Mouse (Mus musculus): Measurements from ENCODE around the gene Hspb7. TPM values are rescaled to one million over a fixed set of nuclear protein-coding genes. Genes with fewer than 3 reads are reported as not detected.

Gene Hspb7
- polyA plus RNA-seq, 1 experiment from 2014 or later, result not detected

- DNase-seq (ENCODE audit: low spot score) (peak; percentile 38), ATAC-seq (ENCODE audit: low FRiP score) (no peak)
- H3K36me3 ChIP-seq (ENCODE audit: control insufficient read depth, insufficient read depth, low read length), result no peaks in the 10 kb centered on the region
- no peaks in the 10 kb centered on the region for H3K4me1 ChIP-seq (replicated peaks; ENCODE audit: control insufficient read depth, insufficient read depth, low read length)
- no peak overlapping the region for H3K9ac ChIP-seq (ENCODE audit: low read depth, low read length)
- no peak overlapping the region for H3K4me2 ChIP-seq (replicated peaks; ENCODE audit: low read depth, low read length)
- no peaks in the 10 kb centered on the region for H3K9me3 ChIP-seq (ENCODE audit: control insufficient read depth, low read length)
- no peak overlapping the region for H3K27ac ChIP-seq (ENCODE audit: low read depth, low read length)
- 47% methylated on average over 14 of the region's 14 CpGs for WGBS
- H3K27me3 ChIP-seq (ENCODE audit: control insufficient read depth, insufficient read depth, low read length), result 0 out of 2 replicates have a peak, but pooled peaks cover 2% of the 10 kb centered on the region
- no peak overlapping the region for H3K4me3 ChIP-seq (ENCODE audit: low read depth, low read length)
These were observed 13.9 kb upstream of the Hspb7 start for GRCm38 (mm10) chr4:141406516-141407299.

GRCm38 (mm10) chr4:141408577-141408976 lies 12.0 kb upstream of the Hspb7 start:
- Histone ChIP-seq H3K4me2 (replicated peaks; ENCODE audit: low read depth, low read length) (no peak overlapping the region), H3K9me3 (ENCODE audit: control insufficient read depth, low read length) (no peaks in the 10 kb centered on the region), H3K4me3 (ENCODE audit: low read depth, low read length) (no peak overlapping the region), H3K27ac (ENCODE audit: low read depth, low read length) (no peak overlapping the region), H3K27me3 (ENCODE audit: control insufficient read depth, insufficient read depth, low read length) (0 out of 2 replicates have a peak, but pooled peaks cover 2% of the 10 kb centered on the region), H3K4me1 (replicated peaks; ENCODE audit: control insufficient read depth, insufficient read depth, low read length) (no peaks in the 10 kb centered on the region), H3K9ac (ENCODE audit: low read depth, low read length) (no peak overlapping the region), H3K36me3 (ENCODE audit: control insufficient read depth, insufficient read depth, low read length) (no peaks in the 10 kb centered on the region)
- ATAC-seq (ENCODE audit: low FRiP score), result no peak
- WGBS, result 89% methylated on average over 3 of the region's 3 CpGs
- DNase-seq (ENCODE audit: low spot score), result no peak

- Histone ChIP-seq H3K9ac (ENCODE audit: low read depth, low read length) (no peak overlapping the region), H3K36me3 (ENCODE audit: control insufficient read depth, insufficient read depth, low read length) (no peaks in the 10 kb centered on the region), H3K27ac (ENCODE audit: low read depth, low read length) (no peak overlapping the region), H3K9me3 (ENCODE audit: control insufficient read depth, low read length) (no peaks in the 10 kb centered on the region), H3K27me3 (ENCODE audit: control insufficient read depth, insufficient read depth, low read length) (0 out of 2 replicates have a peak, but pooled peaks cover 2% of the 10 kb centered on the region), H3K4me1 (replicated peaks; ENCODE audit: control insufficient read depth, insufficient read depth, low read length) (no peaks in the 10 kb centered on the region), H3K4me2 (replicated peaks; ENCODE audit: low read depth, low read length) (no peak overlapping the region), H3K4me3 (ENCODE audit: low read depth, low read length) (no peak overlapping the region)
- ATAC-seq (ENCODE audit: low FRiP score) (no peak), DNase-seq (ENCODE audit: low spot score) (no peak)
- WGBS, result 18% methylated on average over 22 of the region's 22 CpGs
These were observed 9.1 kb upstream of the Hspb7 start for GRCm38 (mm10) chr4:141411430-141411992.

- no peak for ATAC-seq (ENCODE audit: low FRiP score)
- 63% methylated on average over 7 of the region's 7 CpGs for WGBS
- H3K4me3 ChIP-seq (ENCODE audit: low read depth, low read length), result no peak within 1 kb of the TSS
These were observed 4.7 kb upstream of the Hspb7 start, which contains the start of gene Clcnkb for GRCm38 (mm10) chr4:141415924-141416323. Gene Clcnkb, minus strand, starts transcription at chr4:141416014.

GRCm38 (mm10) chr4:141419398-141420191 lies 984 bp upstream of the Hspb7 start:
- H3K4me1 ChIP-seq (replicated peaks; ENCODE audit: control insufficient read depth, insufficient read depth, low read length), result no peaks in the 10 kb centered on the region
- no peak overlapping the region for H3K9ac ChIP-seq (ENCODE audit: low read depth, low read length)
- H3K4me2 ChIP-seq (replicated peaks; ENCODE audit: low read depth, low read length), result no peak overlapping the region
- no peak overlapping the region for H3K4me3 ChIP-seq (ENCODE audit: low read depth, low read length)
- H3K9me3 ChIP-seq (ENCODE audit: control insufficient read depth, low read length), result no peaks in the 10 kb centered on the region
- ATAC-seq (ENCODE audit: low FRiP score), result no peak
- no peaks in the 10 kb centered on the region for H3K27me3 ChIP-seq (ENCODE audit: control insufficient read depth, insufficient read depth, low read length)
- WGBS, result 70% methylated on average over 27 of the region's 27 CpGs
- no peaks in the 10 kb centered on the region for H3K36me3 ChIP-seq (ENCODE audit: control insufficient read depth, insufficient read depth, low read length)
- H3K27ac ChIP-seq (ENCODE audit: low read depth, low read length), result no peak overlapping the region
- DNase-seq (ENCODE audit: low spot score), result no peak

More at GRCm38 (mm10) chr4:141415924-141416323, 4.7 kb upstream of the Hspb7 start, which contains the start of gene Clcnkb:
- H3K27ac ChIP-seq (ENCODE audit: low read depth, low read length), result no peak within 1 kb of the TSS
- H3K4me2 ChIP-seq (replicated peaks; ENCODE audit: low read depth, low read length), result no peak within 1 kb of the TSS
- H3K9ac ChIP-seq (ENCODE audit: low read depth, low read length), result no peak within 1 kb of the TSS
- no peak for DNase-seq (ENCODE audit: low spot score)
- H3K36me3 ChIP-seq (ENCODE audit: control insufficient read depth, insufficient read depth, low read length), result no peaks in the 10 kb centered on the region
- no peaks in the 10 kb centered on the region for H3K27me3 ChIP-seq (ENCODE audit: control insufficient read depth, insufficient read depth, low read length)
- H3K4me1 ChIP-seq (replicated peaks; ENCODE audit: control insufficient read depth, insufficient read depth, low read length), result no peaks in the 10 kb centered on the region
- no peaks in the 10 kb centered on the region for H3K9me3 ChIP-seq (ENCODE audit: control insufficient read depth, low read length)

- ATAC-seq (ENCODE audit: low FRiP score) (no peak), DNase-seq (ENCODE audit: low spot score) (no peak)
- 57% methylated on average over 9 of the region's 9 CpGs for WGBS
- H3K4me3 ChIP-seq (ENCODE audit: low read depth, low read length), result no peak overlapping the region
- no peak overlapping the region for H3K4me2 ChIP-seq (replicated peaks; ENCODE audit: low read depth, low read length)
- H3K27ac ChIP-seq (ENCODE audit: low read depth, low read length), result no peak overlapping the region
- H3K27me3 ChIP-seq (ENCODE audit: control insufficient read depth, insufficient read depth, low read length), result no peaks in the 10 kb centered on the region
- H3K9ac ChIP-seq (ENCODE audit: low read depth, low read length), result no peak overlapping the region
- H3K4me1 ChIP-seq (replicated peaks; ENCODE audit: control insufficient read depth, insufficient read depth, low read length), result peaks cover 4% of the 10 kb centered on the region; the same call in 1 of the 2 replicates
- H3K36me3 ChIP-seq (ENCODE audit: control insufficient read depth, insufficient read depth, low read length), result no peaks in the 10 kb centered on the region
- H3K9me3 ChIP-seq (ENCODE audit: control insufficient read depth, low read length), result no peaks in the 10 kb centered on the region
These were observed 307 bp downstream of the Hspb7 start for GRCm38 (mm10) chr4:141420886-141421285.

- H3K4me3 ChIP-seq (ENCODE audit: low read depth, low read length), result no peak overlapping the region
- H3K9me3 ChIP-seq (ENCODE audit: control insufficient read depth, low read length), result no peaks in the 10 kb centered on the region
- no peak overlapping the region for H3K27ac ChIP-seq (ENCODE audit: low read depth, low read length)
- no peaks in the 10 kb centered on the region for H3K27me3 ChIP-seq (ENCODE audit: control insufficient read depth, insufficient read depth, low read length)
- H3K4me1 ChIP-seq (replicated peaks; ENCODE audit: control insufficient read depth, insufficient read depth, low read length), result peaks cover 4% of the 10 kb centered on the region; the same call in 1 of the 2 replicates
- DNase-seq (ENCODE audit: low spot score), result no peak
- no peak overlapping the region for H3K9ac ChIP-seq (ENCODE audit: low read depth, low read length)
- no peaks in the 10 kb centered on the region for H3K36me3 ChIP-seq (ENCODE audit: control insufficient read depth, insufficient read depth, low read length)
- no peak for ATAC-seq (ENCODE audit: low FRiP score)
- 74% methylated on average over 14 of the region's 14 CpGs for WGBS
- no peak overlapping the region for H3K4me2 ChIP-seq (replicated peaks; ENCODE audit: low read depth, low read length)
These were observed 844 bp downstream of the Hspb7 start for GRCm38 (mm10) chr4:141421423-141421822.

GRCm38 (mm10) chr4:141422841-141423240 lies 2.3 kb downstream of the Hspb7 start:
- 75% methylated on average over 5 of the region's 5 CpGs for WGBS
- no peak overlapping the region for H3K27ac ChIP-seq (ENCODE audit: low read depth, low read length)
- H3K27me3 ChIP-seq (ENCODE audit: control insufficient read depth, insufficient read depth, low read length), result no peaks in the 10 kb centered on the region
- ATAC-seq (ENCODE audit: low FRiP score) (no peak), DNase-seq (ENCODE audit: low spot score) (no peak)
- peaks cover 4% of the 10 kb centered on the region; the same call in 1 of the 2 replicates for H3K4me1 ChIP-seq (replicated peaks; ENCODE audit: control insufficient read depth, insufficient read depth, low read length)
- H3K4me3 ChIP-seq (ENCODE audit: low read depth, low read length), result no peak overlapping the region
- H3K9me3 ChIP-seq (ENCODE audit: control insufficient read depth, low read length), result no peaks in the 10 kb centered on the region
- no peak overlapping the region for H3K4me2 ChIP-seq (replicated peaks; ENCODE audit: low read depth, low read length)
- no peaks in the 10 kb centered on the region for H3K36me3 ChIP-seq (ENCODE audit: control insufficient read depth, insufficient read depth, low read length)
- H3K9ac ChIP-seq (ENCODE audit: low read depth, low read length), result no peak overlapping the region

All from hindbrain, embryonic 11.5 days (tissue).